Mouse (Mus musculus) kidney, adult 2 months (tissue): ENCODE measurements around the gene Uck1. TPM values are rescaled to one million over a fixed set of nuclear protein-coding genes. Genes with fewer than 3 reads are reported as not detected.

Experiments used
- DNase-seq: peaks from one replicate; pipeline ENCODE4 v3.0.0; 2021
- H3K27ac ChIP-seq: fragments of 200-500 bp; 2 replicates; pipeline ENCODE4 v1.5.1; 2012; ENCODE audit warnings: low read depth, low read length, control low read depth, inconsistent platforms; ENCODE audit not compliant: insufficient read depth
- H3K27me3 ChIP-seq: fragments of 200-500 bp; replicated peaks from 2 replicates; pipeline ENCODE4 v1.6.1; 2012; ENCODE audit warnings: mild to moderate bottlenecking, moderate library complexity, low read length, inconsistent platforms; ENCODE audit not compliant: control insufficient read depth, insufficient read depth
- H3K36me3 ChIP-seq: fragments of 200-500 bp; 2 replicates; pipeline ENCODE4 v1.6.1; 2012; ENCODE audit warnings: mild to moderate bottlenecking, moderate library complexity, low read length, inconsistent platforms; ENCODE audit not compliant: control insufficient read depth, insufficient read depth
- H3K4me1 ChIP-seq: fragments of 200-500 bp; 2 replicates; pipeline ENCODE4 v1.6.1; 2011; ENCODE audit warnings: low read length; ENCODE audit not compliant: control insufficient read depth, insufficient read depth
- H3K4me3 ChIP-seq: fragments of 200-500 bp; 2 replicates; pipeline ENCODE4 v1.5.1; 2011; ENCODE audit warnings: mild to moderate bottlenecking, low read depth, low read length, control low read depth; ENCODE audit not compliant: insufficient read depth
- CTCF ChIP-seq: fragments of 200-500 bp; conservative IDR thresholded peaks from 2 replicates; pipeline ENCODE4 v1.5.1; 2011; ENCODE audit warnings: low read depth, mild to moderate bottlenecking, control low read depth, low read length, moderate library complexity, mixed read lengths; ENCODE audit not compliant: insufficient read depth, insufficient read length
- POLR2A ChIP-seq: fragments of 200-500 bp; IDR thresholded peaks from one replicate; pipeline ENCODE4 v1.6.1; 2011; ENCODE audit warnings: low read depth, low read length, control low read depth
- WGBS: fragments of 180-500 bp; shearing (Covaris S2); methylation state at CpG from one replicate; pipeline ENCODE4 v1.1.7; 2018; 5-methylcytosine and 5-hydroxymethylcytosine counted together
- polyA plus RNA-seq: library from polyadenylated mRNA; depleted of rRNA; stranded (reverse); fragments of >200 nt; gene quantifications from 2 replicates; pipeline ENCODE4 v1.2.3, GENCODE M21; 2012

The Uck1 gene
- polyA plus RNA-seq, 1 experiment = 134 TPM

GRCm38 (mm10) chr2:32248377-32249361 is 11.3 kb downstream of the Uck1 start:
- H3K27me3 ChIP-seq = no peaks in the 10 kb centered on the region
- no peaks in the 10 kb centered on the region for H3K4me1 ChIP-seq
- no peak overlapping the region for H3K4me3 ChIP-seq
- peak; percentile 75 for DNase-seq
- H3K27ac ChIP-seq = no peak overlapping the region
- no peaks in the 10 kb centered on the region; the same call in 1 of the 2 replicates for H3K36me3 ChIP-seq
- no peak for TF ChIP-seq CTCF
- no peak for TF ChIP-seq POLR2A
- WGBS = 67% methylated on average over 10 of the region's 10 CpGs

DNA sequence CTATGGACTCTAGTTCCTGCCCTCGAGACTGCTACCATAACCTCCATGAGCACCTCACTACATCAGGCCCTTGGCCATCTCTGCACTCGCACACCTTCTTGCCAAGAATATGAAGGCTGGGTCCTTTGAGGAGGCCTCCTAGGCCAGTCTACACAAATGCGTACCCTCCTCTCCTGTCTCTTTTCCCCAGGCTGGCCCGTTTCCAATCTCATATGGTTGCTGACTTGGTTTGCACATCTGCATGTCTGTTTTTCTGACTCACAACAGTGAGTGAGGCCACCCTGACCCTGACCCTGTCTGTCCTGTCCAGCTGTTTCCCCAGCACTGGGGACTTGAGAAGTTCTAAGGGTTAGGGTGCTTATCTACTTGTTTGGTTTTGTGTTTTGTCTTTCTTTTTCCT is 13.2 kb downstream of the Uck1 start:
- H3K27me3 ChIP-seq = no peaks in the 10 kb centered on the region
- H3K36me3 ChIP-seq = no peaks in the 10 kb centered on the region; the same call in none of the 2 replicates
- H3K27ac ChIP-seq = no peak overlapping the region
- no peak overlapping the region for H3K4me3 ChIP-seq
- no peaks in the 10 kb centered on the region for H3K4me1 ChIP-seq
- DNase-seq = no peak
- TF ChIP-seq CTCF (no peak), POLR2A (no peak)
- WGBS = 81% methylated on average over 4 of the region's 4 CpGs

DNA sequence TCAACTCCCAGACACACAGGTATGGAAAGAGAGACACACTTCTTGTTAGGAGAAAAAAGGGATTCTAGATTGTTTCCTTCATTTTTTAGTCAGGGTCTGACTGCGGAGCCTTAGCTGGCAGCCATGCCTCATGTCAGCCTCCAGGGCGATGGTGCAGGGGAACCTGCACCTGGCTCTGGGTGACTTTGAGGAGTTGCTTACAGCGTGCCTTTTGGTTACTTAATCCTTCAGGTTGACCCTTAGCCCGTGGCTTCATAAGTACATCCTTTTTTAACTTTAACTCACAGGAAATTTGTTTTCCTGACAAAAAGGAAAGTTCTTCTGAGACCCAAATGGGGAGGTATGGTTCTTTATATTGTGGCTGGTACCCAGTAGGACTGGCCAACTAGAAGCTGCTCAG is 17.0 kb downstream of the Uck1 start:
- H3K4me3 ChIP-seq = no peak overlapping the region
- H3K27ac ChIP-seq = peak overlapping the region; percentile 26; the same call in 1 of the 2 replicates
- no peaks in the 10 kb centered on the region for H3K27me3 ChIP-seq
- 61% methylated on average over 4 of the region's 4 CpGs for WGBS
- no peaks in the 10 kb centered on the region; the same call in none of the 2 replicates for H3K36me3 ChIP-seq
- DNase-seq = peak; percentile 53
- TF ChIP-seq POLR2A (no peak), CTCF (no peak)
- no peaks in the 10 kb centered on the region for H3K4me1 ChIP-seq

DNA sequence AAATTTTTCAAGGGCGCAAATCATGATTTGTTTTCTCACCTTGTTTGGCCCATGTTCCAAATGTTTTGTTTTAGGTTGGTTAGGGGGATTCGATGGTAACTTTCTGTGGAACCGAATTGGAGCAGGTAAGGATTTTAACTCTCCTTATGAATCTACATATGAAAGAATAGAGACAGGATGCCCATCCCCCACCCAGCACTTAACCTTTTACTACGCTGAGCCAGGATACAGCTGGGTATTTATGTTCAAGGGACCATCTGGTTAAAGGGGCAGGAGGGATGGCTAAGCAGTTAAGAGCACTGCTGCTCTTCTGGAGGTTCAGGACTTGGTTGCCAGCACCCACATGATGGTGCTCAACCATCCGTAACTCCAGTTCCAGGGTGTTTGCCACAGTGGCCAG is 19.4 kb downstream of the Uck1 start:
- TF ChIP-seq POLR2A (no peak), CTCF (no peak)
- no peaks in the 10 kb centered on the region for H3K27me3 ChIP-seq
- no peak overlapping the region for H3K4me3 ChIP-seq
- no peaks in the 10 kb centered on the region; the same call in 1 of the 2 replicates for H3K36me3 ChIP-seq
- no peaks in the 10 kb centered on the region; the same call in 1 of the 2 replicates for H3K4me1 ChIP-seq
- 87% methylated on average over 5 of the region's 5 CpGs for WGBS
- no peak for DNase-seq
- H3K27ac ChIP-seq = no peak overlapping the region

- TF ChIP-seq POLR2A = no peak
- no peak for TF ChIP-seq CTCF
Observed at GRCm38 (mm10) chr2:32238708-32239435, 21.1 kb downstream of the Uck1 start.

GRCm38 (mm10) chr2:32237571-32237970 is 22.4 kb downstream of the Uck1 start:
- Histone ChIP-seq H3K27me3 (no peaks in the 10 kb centered on the region), H3K36me3 (no peaks in the 10 kb centered on the region), H3K27ac (peak overlapping the region; percentile 41; the same call in 1 of the 2 replicates), H3K4me3 (peak overlapping the region; percentile 56; the same call in 1 of the 2 replicates), H3K4me1 (no peaks in the 10 kb centered on the region; the same call in 1 of the 2 replicates)
- DNase-seq = no peak
- WGBS = 20% methylated on average over 4 of the region's 4 CpGs
- no peak for TF ChIP-seq POLR2A
- TF ChIP-seq CTCF = no peak

More at GRCm38 (mm10) chr2:32238708-32239435, 21.1 kb downstream of the Uck1 start:
- Histone ChIP-seq H3K27me3 (no peaks in the 10 kb centered on the region), H3K27ac (no peak overlapping the region), H3K4me1 (no peaks in the 10 kb centered on the region; the same call in 1 of the 2 replicates), H3K36me3 (no peaks in the 10 kb centered on the region; the same call in 1 of the 2 replicates), H3K4me3 (no peak overlapping the region)
- DNase-seq = no peak
- WGBS = 90% methylated on average over 9 of the region's 9 CpGs
